Mouse (Mus musculus) thymus, postnatal 25 days (tissue): ENCODE measurements at regions not wholly inside any gene's neighbourhood (a gene's known extent, or its start where the extent isn't known, plus 50 kb on each side); places are given as distances from the start of the nearest gene placed in this dataset.

Source experiments
- DNase-seq: peaks from one replicate; pipeline ENCODE4 v3.0.0; 2022

DNA sequence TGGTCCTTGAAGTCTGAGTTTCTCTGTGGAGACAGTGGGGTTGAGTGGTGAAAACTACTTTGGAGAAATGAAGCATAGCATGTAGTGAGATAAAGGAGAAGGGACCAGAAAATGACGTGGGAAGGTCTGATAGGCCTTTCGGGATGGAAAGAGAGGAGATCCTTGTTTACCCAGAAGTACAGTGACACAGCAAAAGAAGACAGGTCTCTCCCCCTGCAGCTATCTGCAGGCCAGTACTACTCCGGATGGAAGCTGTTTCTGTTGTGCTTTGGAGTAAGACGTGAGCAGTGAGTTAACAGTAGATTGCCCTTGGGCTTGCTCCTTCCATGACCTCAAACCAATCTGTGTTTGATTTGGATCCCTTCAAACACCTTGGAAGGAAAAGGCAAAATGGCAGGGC, 1277.5 kb downstream of the Gsdmc2 start:
- no peak for DNase-seq

DNA sequence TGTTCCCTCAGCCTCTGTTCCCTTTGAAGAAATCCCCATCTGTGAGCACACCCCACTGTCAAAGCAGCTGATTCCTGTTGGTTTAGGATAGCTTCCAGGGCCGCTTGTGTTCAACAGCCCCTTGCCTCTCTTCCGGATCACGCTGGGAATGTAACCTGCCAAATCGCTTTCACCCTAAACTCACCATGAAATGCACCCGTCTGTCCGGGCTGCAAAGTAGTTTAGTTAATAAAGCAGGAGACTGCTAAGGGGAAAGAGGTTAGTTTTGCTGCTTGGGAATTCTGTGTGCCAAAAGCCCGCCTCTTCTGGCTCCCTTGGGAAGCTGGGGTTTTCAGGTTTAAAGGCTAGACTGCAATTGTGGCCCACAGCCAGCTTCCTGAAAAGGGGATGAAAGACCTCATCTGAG, 1278.9 kb downstream of the Gsdmc2 start:
- DNase-seq = no peak

DNA sequence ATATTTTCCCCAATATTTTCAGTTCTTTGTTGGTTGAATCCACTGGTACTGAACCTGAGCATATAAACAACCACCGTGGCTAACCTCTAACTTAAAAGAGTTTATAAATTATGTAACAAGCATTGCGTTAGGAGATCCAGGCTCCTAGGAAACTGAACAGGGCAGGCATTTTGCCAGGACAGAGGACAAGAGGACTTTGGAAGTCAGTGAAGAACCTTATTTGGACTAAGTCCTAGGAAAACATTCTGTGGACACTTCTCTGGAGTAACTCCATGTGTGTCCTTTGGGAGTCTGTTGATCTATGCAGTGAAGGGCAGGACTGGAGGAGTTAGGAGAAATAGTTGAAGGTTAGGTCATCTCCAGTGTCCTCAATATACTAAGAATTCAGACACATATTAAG, 1311.7 kb downstream of the Gsdmc2 start:
- no peak for DNase-seq

DNA sequence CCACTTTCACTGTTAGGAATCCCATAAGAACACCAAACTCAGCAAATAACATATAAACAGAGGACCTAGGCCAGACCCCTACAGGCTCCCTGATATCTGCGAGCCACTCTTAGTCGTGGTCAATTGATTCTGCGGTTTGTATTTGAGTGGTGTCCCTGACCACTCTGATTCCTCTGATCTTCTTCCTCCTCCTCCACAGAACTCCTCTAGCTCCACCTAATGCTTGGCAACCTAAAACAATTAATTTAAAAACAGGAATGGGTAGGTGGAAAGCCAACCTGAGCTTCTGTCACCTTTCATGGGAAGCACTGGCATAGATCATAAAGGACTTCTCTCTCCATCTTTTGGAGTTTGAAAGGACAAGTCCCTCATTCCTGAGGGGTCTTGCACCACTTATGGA, 1316.0 kb downstream of the Gsdmc2 start:
- no peak for DNase-seq

DNA sequence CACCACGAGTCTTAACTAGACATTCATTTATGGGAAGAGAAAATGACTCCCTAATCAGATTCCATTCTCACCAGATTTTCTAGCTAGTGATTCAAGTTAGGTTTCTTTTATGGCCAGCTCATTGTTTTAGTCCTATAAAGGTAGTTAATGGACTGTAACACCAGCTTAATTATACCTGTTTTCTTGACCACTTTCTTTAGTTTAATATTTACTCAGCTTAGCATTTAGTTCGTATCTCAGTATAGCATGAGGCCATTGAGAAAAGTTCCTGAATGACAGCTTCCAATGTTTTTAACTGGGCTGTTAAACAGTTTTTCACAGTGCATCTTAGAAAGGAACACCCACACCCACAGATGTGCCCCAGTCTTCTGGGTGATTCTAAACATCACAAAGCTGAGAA, 1320.3 kb downstream of the Gsdmc2 start:
- no peak for DNase-seq

DNA sequence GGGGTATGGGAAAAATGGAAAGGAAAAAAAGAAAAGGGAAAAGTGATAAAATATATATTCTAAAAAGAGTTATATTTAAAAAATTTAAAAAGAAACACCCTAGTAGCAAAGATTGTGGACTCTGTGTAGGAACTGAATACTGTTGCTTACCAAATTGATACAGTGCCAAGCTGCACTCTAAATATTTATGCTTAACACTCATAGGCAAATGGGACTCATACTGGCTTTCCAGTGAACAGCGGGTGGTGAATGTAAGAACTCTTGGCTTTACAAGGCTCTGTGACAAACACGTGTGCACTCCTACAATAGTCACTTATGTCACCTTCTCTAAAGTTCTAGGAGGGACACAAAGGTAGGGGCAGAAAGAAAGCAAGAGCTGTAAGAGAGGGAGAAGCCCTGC, 1320.8 kb downstream of the Gsdmc2 start:
- no peak for DNase-seq

DNA sequence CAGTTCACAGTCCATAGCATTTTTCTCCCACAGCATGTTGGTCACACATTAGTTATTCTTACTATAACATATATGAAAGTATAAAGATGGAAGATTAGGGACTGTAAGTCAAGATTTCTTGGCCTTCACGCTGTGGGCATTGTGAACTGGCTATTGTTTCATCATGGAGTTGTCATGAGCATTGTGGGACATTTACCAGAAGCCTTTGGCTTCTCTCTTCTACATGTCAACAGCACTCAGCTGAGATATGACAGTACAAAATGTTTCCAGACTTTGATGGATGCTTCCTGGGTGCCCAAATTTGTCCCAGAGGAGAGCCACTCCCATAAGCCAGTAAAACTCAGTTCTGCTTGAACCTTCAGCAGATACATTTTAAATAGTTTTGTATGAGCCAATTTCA, 1331.5 kb downstream of the Gsdmc2 start:
- no peak for DNase-seq

DNA sequence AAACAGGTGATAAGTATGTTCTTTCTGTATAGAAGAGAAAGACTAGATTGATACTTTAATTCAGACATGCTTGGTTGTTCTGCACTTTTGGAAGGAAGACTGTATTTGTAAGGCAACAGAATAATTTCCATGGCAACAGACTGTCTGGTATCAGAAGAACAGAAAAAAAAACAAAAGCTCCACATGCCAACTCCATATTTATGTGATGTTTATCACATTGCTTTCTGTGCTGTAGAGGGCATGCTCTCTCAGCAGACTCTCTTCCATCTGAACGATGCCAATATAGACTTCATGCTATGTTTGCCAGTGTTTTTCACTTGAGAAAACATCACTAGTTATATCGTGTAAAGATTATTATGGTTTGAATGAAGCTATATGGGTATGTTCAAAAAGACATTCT, 1333.5 kb downstream of the Gsdmc2 start:
- DNase-seq = no peak

DNA sequence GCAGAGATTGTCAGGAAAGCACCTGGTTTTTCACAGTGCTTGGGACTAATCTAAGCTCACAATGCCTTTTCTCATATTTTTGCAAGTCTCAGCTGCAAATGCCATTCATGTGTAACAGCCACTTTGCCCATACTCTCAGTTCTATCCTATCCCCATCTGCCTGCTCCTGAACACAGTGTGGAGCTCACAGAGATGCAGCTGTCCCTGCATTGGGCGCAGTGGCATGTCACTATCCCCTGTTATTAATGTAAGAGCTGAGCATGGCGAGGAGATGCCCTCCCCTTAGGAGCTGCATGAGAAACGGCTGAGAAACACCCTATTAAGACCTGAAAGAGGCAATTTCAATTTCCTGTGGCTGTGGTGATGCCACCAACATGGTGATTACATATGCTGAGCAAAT, 1341.1 kb downstream of the Gsdmc2 start:
- no peak for DNase-seq

DNA sequence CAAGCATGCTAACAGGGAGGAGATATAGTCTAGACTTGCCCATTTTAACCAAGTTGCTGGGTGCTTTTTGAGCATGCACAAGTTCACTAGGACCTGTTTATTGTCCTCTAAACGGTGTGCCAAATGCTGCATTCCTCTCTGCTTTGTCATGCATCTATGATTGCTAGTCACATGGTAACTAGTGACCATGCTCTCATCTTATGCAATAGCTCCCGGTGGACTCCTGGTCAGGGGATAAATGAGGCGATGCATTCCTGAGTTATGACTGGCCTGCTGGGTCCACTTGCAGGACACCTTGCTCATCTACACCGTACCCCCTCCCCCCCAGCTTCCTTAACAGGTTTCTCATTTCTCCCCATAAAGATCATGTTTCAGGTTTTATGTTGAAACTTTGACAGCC, 1344.0 kb downstream of the Gsdmc2 start:
- DNase-seq = no peak

DNA sequence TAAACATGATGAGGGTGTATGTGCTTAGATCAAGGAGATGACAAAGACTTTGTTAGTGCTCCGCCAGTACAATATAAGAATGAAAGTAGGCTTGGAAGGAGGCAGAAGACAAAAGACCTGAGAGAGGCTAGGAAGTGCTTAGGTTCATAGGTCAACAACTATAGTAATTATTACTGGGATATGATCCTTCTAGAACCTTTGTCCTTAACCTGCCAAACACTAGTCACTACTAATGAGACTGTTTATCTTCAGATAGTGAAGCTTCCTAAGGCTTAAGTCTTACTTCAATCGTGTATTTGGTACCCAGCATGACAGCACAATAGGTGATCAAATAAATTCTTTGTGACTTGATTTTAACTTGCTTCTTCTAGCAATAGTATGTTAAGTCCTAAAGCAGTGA, 1344.5 kb downstream of the Gsdmc2 start:
- DNase-seq = no peak

DNA sequence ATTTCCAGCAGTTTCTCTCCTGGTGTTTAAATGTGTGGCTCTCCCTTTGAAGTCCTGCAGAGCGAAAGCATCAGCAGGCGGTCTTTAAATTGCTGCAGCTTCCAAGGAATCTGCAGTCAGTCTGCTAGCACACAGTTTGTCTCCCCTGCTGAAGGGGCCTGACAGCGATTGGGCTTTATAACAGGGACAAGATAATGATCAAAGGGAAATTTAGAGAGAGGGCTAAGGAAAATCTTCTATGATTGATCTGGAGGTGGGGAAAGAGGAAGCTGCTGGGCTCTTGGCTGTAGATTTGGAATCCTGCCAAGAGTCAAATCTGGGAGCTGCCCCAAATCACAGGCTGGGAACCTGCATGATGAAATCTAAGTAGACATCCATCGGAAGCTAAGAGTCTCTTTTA, 1348.8 kb downstream of the Gsdmc2 start:
- DNase-seq = no peak

DNA sequence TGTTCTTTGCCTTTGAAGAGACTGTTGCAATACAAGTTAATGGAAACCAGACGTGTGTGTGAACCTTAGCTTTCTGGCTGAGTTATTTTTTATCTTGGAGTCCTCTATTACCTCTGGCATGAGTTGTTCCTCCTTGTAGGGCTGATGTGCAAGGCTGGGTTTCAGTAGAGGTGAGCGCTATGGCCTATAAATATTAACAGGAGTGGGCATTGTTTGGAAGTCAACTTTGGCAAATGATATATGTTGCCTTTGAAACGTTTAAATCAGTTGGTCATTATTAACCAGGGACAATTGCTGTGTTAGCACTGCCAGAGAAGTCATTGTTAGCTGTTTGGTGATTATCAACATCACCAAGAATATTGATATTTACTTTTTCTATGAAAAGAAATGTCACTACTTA, 1352.6 kb downstream of the Gsdmc2 start:
- no peak for DNase-seq

DNA sequence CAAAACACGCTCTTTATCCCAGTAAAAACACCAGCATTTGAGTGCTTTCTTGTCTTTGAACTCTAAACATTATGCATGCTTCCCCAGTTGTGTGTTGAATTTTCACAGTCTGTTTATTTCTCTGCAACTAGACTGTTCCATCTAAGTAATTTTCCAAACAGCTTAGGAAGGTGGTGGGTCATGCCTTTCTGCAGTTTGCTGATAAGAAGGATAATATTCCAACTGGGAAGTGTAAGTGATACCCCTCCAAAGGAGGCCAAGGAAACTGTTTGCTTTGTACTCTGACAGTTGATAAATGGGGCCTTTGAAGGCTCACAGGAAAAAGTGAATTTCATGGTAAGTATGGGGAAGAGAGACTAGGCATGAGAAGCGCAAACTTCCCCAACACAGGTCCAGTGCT, 1354.4 kb downstream of the Gsdmc2 start:
- no peak for DNase-seq

DNA sequence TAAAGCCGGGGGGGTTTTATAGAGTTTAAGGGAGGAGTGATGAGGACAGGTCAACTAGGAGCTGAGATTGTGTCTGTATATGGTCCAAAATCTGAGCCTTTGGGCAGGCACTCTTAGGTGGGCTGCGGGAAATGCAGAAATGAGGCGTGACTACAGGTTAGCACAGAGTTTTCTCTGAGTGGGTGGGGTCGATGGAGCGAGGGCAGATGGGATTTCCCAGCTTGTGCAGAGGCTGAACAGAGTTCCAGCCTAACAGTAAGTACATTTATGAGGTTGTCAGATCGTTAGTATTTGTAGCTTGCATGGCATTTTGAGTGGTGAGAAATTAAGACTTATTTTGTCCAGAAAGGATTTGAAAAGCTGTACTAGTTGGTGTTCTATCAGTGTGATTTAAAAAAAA, 1358.4 kb downstream of the Gsdmc2 start:
- DNase-seq = no peak

DNA sequence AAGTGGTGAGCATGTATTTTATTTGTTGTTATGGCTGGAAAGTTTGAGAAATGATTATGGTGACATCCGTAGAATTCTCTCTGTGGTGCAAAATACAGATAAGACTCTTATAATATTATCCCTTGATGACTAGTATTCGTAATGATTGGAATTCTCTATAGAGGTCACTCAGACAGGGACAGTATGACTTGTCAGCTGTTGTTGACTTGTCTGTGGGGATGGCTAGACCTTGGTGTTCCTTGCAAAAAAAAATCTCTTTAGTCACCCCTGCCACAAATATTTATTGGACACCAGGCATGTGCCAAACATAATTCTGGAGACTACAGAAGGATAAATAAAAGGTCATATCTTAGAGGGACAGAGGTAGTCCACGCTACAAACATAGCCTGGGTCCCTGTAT, 1360.6 kb downstream of the Gsdmc2 start:
- DNase-seq = no peak

DNA sequence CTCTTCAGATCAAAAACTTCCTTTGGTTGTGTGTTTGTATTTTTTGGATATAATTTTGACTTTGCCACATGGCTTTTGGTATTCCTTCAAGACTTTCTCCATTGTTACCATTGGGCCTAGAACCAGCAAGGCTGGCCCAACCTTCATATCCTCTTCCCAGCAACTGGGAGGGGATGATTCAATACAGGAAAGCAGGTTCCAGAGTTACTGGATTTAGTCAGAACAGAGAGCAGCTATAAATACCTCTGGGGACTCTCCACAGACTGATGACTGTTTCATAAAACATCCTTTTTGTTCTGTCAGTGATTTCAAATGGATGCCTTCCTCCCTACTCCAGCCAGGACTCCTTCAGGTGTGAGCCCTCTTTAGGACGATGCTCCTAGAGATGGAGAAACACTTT, 1361.4 kb downstream of the Gsdmc2 start:
- DNase-seq = no peak

DNA sequence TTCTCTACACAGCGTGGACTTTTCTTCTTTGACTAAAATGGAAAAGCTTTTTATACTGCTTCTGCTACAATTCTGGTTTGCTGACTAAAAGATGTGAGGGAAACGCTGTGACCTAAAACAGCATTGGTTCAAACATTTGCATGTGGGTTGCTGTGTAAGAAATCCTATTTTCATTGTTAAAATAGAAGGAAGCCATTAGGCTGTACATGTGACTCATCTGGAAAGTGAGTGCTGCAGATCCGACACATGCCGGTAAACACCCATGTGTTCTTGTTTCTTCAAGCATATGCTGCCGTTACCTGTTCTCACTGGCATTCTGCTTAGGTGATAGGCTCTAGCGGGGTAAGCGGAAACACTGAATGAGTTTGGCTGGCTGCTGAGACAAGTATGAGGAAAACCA, 1362.6 kb downstream of the Gsdmc2 start:
- no peak for DNase-seq

DNA sequence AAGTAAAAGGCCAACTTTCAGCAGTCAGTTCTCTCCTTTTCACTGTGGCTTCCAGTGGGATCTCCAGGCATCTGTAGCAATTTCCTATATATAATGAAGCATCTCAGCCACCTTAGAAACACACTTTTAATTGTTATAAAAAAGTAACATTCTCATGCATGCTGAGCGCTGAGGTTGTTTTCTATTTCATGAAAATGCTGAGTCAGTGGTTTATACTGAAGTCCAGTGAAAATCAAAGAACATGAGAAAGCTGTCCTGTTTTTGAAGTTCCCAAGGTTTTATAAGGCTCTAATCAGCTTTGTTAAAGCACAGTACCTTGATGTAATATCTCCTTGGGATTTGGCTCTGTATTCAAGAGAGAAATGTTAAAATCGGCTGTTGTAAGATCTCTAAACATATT, 1367.2 kb downstream of the Gsdmc2 start:
- no peak for DNase-seq

DNA sequence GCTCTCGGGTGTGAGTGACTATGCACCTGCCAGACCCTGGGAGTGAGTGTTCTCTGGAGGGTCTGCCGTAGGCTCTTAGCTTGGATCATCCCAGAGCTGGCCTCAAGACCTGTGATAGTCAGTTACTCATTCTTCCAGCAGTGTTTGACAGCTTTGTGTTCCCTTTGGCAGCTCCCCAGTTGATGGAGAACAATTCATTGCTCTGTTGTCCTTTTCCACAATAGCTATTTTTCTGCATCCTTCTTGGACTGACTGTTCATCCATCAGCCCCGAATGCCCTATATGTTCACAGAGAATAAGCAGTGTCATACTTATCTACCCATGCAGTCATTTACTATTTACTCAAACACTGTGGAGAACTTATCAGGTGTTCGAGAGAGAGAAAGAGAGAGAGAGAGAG, 1368.5 kb downstream of the Gsdmc2 start:
- no peak for DNase-seq

DNA sequence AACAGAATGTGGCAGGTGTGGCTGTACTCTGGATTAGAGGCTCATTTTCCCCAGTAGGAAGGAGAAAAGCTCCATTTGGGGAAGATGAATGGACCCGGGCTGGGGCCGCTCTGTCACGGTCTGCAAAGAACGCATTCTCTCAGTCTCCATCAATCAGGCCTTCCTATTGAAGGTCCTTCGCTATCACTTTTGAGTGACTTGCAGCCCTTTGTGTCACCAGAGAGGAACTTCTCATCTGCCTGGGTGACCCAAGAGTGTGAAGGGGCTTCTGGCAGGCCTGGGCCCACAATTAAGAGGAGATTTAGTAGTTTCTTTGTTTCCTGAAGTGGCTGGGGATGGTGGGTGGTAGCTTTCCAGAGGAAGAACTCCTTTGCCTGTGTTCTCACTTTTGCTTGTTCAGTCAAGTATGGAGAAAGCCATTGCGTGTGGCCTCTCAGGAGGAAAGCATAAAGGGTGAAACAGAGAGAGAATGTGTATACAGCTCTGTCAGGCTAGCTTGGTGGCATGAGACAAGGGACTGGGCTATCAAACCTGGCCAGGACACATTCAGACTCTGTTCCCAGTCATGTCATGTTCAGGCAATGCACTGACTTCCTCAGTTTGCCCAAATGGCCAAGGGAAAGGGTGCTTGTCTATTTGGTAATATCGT, 1374.2 kb downstream of the Gsdmc2 start:
- DNase-seq = no peak

DNA sequence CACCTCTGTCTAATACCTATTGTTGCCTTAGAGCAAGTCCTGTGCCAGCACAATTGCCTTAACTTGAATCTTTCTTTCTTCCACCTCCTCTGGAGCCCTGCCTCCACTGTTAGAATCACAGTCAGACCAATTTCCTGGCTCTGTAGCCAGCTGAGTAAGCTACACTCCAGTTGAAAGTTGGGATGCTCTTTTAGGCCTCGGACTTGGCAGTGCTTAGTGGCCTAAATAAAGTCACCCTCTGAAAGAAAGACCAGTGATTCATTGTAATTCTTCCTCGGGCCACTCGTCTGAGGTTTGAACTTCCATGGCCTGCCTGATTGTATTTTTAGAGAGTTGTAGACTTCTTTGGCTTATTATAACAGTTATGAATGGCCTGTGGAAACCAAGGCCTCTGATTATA, 1376.9 kb downstream of the Gsdmc2 start:
- DNase-seq = no peak

DNA sequence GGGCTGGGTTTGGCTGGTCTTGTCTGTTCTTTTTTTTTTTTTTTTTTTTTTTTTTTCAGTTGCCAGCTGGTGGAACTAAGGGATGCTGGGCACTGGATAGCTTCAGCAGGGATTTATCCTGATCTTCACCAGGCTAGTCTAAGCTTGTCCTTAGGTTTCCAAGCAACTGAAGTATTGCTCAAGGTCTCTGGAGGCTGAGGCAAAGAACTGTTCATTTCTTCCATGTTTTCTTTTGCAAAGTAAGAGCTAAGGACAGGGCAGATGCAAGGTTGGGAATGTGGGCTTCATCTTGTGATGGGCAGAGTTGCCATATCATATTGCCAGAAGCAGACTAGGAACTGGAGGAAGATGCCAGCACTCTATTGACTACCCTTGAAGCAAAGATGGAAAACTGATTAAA, 1378.1 kb downstream of the Gsdmc2 start:
- DNase-seq = no peak

DNA sequence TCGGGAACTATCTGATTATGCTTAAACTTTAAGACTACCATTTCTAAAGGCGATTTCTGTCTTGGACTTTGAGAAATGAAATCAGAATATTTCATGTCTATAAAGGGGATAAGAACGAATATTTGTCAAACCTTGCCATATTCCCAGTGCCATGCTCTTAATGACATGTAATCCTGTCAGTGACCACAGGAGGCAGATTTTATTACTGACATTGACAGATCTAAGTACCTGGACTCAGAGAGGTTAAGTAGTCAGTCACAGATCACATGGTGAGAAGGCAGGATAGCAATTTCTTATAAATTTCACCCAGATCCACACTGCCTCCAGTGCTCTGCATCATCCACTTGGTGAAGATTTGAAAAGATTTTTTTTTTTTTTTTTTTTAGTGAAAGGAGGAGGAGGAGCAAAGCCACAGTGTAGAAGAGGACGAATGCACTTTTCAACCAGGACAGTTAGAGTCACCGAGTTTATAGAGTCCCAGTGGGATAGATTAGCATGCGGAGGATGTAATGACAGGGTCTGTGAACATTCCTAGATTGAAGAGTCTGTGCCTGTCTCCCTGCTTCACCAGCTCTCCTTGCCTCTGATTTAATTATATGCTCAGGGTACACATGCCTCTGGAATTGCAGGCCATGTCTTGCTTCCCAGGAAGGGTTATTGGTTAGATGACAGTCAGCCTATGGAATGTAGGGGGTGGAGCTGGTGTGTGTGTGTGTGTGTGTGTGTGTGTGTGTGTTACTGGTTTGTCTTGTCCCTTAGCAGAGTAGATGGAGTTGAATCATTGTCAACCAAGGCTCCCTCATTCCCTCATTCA, 1379.7 kb downstream of the Gsdmc2 start:
- no peak for DNase-seq

DNA sequence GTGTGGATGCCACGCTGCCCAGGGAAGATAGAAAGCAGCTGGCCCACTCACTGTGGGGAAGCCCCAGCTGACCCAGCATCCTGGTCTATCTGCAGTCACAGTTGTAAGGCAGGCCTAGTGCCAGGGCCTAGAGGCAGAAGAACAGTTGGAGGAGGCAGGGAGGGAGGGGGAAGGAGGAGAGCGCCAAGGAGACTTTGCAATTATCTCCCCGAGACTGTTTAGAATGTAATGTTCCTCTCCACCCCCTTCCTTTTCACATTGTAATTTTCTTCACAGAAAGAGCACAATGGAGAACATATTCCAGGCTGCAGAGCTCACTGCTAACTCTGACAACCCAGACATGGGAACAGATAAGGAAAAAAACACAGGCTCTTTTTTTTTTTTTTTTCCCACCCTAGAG, 1382.3 kb downstream of the Gsdmc2 start:
- DNase-seq = no peak
